Mouse (Mus musculus) CH12.LX (cell line): ENCODE measurements around the gene C2cd4a.

Experiments
- CTCF ChIP-seq, 2 experiments: IDR thresholded peaks in 1 of 2; conservative IDR thresholded peaks in 1 of 2; 2 replicates each; pipeline ENCODE4 v1.5.1; 2011 to 2012; ENCODE audit warnings: low read depth in 2 of 2, low read length in 2 of 2, improper control_type of control experiment in 1 of 2, inconsistent platforms in 1 of 2, mild to moderate bottlenecking in 1 of 2, moderate library complexity in 1 of 2
- MEF2A ChIP-seq: IDR thresholded peaks from 2 replicates; pipeline ENCODE4 v1.6.1; 2014; ENCODE audit warnings: low read depth, mild to moderate bottlenecking, inconsistent platforms, low read length, improper control_type of control experiment, borderline replicate concordance
- MXI1 ChIP-seq: IDR thresholded peaks from 2 replicates; pipeline ENCODE4 v1.6.1; 2011; ENCODE audit warnings: mild to moderate bottlenecking, low read depth, low read length, improper control_type of control experiment
- POLR2AphosphoS2 ChIP-seq: IDR thresholded peaks from 2 replicates; pipeline ENCODE4 v1.6.1; 2011; ENCODE audit warnings: low read depth, low read length, improper control_type of control experiment
- TCF12 ChIP-seq: IDR thresholded peaks from 2 replicates; pipeline ENCODE4 v1.6.1; 2014; ENCODE audit warnings: low read depth, mild to moderate bottlenecking, inconsistent platforms, low read length, improper control_type of control experiment

DNA sequence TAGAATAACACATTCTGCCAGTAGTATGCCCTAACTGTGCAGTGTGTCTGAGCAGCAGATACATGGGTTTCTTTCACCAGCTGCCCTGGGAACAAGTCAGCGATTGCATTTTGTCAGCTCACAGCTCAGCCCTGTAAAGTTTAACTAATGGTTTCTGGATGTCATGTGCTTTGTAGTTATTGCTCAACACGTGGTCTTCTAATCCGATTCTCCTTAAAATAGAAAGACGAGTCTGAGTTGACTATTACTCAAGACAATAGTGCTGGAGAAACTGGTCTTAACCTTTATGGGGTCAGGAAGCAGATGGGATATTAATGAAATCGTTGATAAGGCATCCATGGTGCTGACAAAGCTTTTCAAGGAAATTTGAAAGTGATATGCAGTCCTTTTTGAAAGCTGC lies 10.7 kb upstream of the C2cd4a start:
- TF ChIP-seq TCF12: no peak
- TF ChIP-seq POLR2AphosphoS2: no peak
- TF ChIP-seq CTCF (conservative IDR thresholded peaks at IDR 0.05 in 1 of 2, IDR thresholded peaks at IDR 0.05 in 1 of 2; ENCODE audit: low read depth in 2 of 2, low read length in 2 of 2): no peak
- no peak for TF ChIP-seq MXI1
- no peak for TF ChIP-seq MEF2A
